Mouse (Mus musculus): ENCODE measurements around the gene Plxna2.

DNA sequence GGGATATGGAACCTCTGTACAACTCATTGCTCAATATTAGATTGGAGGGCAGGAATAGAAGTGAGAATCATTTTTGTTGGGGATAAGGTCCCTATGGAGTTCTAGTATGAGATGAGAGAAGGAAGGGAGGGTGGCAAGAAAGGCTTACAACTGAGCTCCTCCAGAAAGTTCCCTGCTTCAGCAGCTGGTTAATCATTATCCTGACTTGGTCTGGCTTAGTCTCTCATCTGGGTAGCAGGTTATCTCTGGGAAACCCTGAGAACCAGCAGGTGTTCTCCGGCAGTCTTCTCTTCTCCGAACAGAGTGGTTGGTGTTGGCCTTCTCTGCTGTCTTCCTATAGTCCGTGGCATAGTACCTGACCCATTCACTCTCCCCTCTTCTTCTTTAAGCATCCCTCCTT lies 5.6 kb downstream of the Plxna2 start:
- TF ChIP-seq MYC (IDR thresholded peaks at IDR 0.05; ENCODE audit: low read depth, low read length) (no peak), USF2 (IDR thresholded peaks at IDR 0.05; ENCODE audit: borderline replicate concordance in 1 of 2, insufficient read depth in 1 of 2, low read depth in 1 of 2, low read length in 2 of 2) (no peak)

Data from MEL (cell line).